Mouse (Mus musculus) brain, embryonic 14.5 days (tissue): ENCODE results near the gene Hp.

Experiments used
- CTCF ChIP-seq: fragments of 200-500 bp; IDR thresholded peaks from 2 replicates; pipeline ENCODE4 v1.5.1; 2012; ENCODE audit warnings: inconsistent platforms, mild to moderate bottlenecking, moderate library complexity, borderline replicate concordance; ENCODE audit not compliant: insufficient read depth, insufficient read length; ENCODE audit errors: extremely low read depth
- POLR2A ChIP-seq: fragments of 200-500 bp; IDR thresholded peaks from 2 replicates; pipeline ENCODE4 v1.6.1; 2012; ENCODE audit warnings: mild to moderate bottlenecking, inconsistent platforms, borderline replicate concordance; ENCODE audit not compliant: poor library complexity, insufficient read depth, insufficient read length, severe bottlenecking; ENCODE audit errors: extremely low read depth

GRCm38 (mm10) chr8:109544049-109544448 is 34.9 kb downstream of the Hp start:
- TF ChIP-seq POLR2A (no peak), CTCF (no peak)
